Mouse (Mus musculus) neural tube, embryonic 15.5 days (tissue): ENCODE data around the gene Coq4. TPM values are rescaled to one million over a fixed set of nuclear protein-coding genes. Genes with fewer than 3 reads are reported as not detected.

Source experiments
- ATAC-seq: fragments of 200-750 bp; cut with Nextera tagmentation; 2 replicates; pipeline ENCODE4 v1.8.0; 2017; ENCODE audit warnings: mild to moderate bottlenecking, moderate TSS enrichment, moderate library complexity; ENCODE audit not compliant: low FRiP score
- H3K27ac ChIP-seq: fragments of 300-500 bp; sonication (generic); replicated peaks from 2 replicates; pipeline ENCODE4 v1.5.1; 2015; ENCODE audit warnings: mild to moderate bottlenecking, inconsistent platforms
- H3K27me3 ChIP-seq: fragments of 300-500 bp; sonication (generic); replicated peaks from 2 replicates; pipeline ENCODE4 v1.6.1; 2015; ENCODE audit warnings: inconsistent platforms
- H3K36me3 ChIP-seq: fragments of 300-500 bp; sonication (generic); 2 replicates; pipeline ENCODE4 v1.6.1; 2015; ENCODE audit warnings: inconsistent platforms
- H3K4me1 ChIP-seq: fragments of 300-500 bp; sonication (generic); 2 replicates; pipeline ENCODE4 v1.6.1; 2015; ENCODE audit warnings: inconsistent platforms
- H3K4me2 ChIP-seq: fragments of 300-500 bp; sonication (generic); 2 replicates; pipeline ENCODE4 v1.6.1; 2015; ENCODE audit warnings: inconsistent platforms, mild to moderate bottlenecking, moderate library complexity
- H3K4me3 ChIP-seq: fragments of 300-500 bp; sonication (generic); replicated peaks from 2 replicates; pipeline ENCODE4 v1.5.1; 2015; ENCODE audit warnings: mild to moderate bottlenecking, inconsistent platforms
- H3K9ac ChIP-seq: fragments of 300-500 bp; sonication (generic); replicated peaks from 2 replicates; pipeline ENCODE4 v1.6.1; 2015; ENCODE audit warnings: mild to moderate bottlenecking, inconsistent platforms
- H3K9me3 ChIP-seq: fragments of 300-500 bp; sonication (generic); replicated peaks from 2 replicates; pipeline ENCODE4 v1.6.1; 2016; ENCODE audit warnings: inconsistent platforms
- WGBS: fragments of 180-500 bp; shearing (Covaris S2); methylation state at CpG from one replicate; pipeline ENCODE4 v1.1.7; 2015; ENCODE audit warnings: mixed read lengths; 5-methylcytosine and 5-hydroxymethylcytosine counted together
- polyA plus RNA-seq: library from polyadenylated mRNA; unstranded; fragments of >200 nt; fragmentation: Nextera tagmentation; extraction: Ambion mirVana; gene quantifications from 2 replicates; pipeline ENCODE4 v1.2.1, GENCODE M21; 2015

The Coq4 gene
- polyA plus RNA-seq, 1 experiment from 2014 or later = 41.2 TPM

DNA sequence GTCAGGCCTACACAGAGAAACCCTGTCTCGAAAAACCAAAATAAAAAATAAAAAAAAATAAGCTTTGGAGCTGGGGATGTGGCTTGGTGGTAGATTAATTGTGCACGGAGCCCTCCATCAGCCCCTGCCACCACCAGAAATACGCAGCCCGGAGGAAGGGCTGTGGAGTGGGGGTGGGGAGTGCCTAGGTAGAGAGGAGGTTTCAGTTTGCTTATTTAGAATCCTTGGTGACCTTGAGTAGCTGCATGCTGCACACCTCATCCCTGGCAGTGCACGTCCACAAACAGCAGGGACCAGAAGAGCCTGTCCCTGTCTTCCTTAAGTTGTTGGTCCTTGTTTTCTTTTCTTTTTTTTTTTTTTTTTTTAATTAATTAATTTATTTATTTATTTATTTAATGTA lies 46.5 kb downstream of the Coq4 start:
- ATAC-seq = no peak
- no peaks in the 10 kb centered on the region for H3K27me3 ChIP-seq
- no peak overlapping the region for H3K9ac ChIP-seq
- peaks cover 18% of the 10 kb centered on the region; the same call in 1 of the 2 replicates for H3K36me3 ChIP-seq
- no peak overlapping the region for H3K27ac ChIP-seq
- H3K4me3 ChIP-seq = no peak overlapping the region
- no peak overlapping the region for H3K4me2 ChIP-seq
- H3K4me1 ChIP-seq = peaks cover 5% of the 10 kb centered on the region; the same call in 1 of the 2 replicates
- H3K9me3 ChIP-seq = no peaks in the 10 kb centered on the region
- WGBS = 94% methylated on average over 5 of the region's 5 CpGs

DNA sequence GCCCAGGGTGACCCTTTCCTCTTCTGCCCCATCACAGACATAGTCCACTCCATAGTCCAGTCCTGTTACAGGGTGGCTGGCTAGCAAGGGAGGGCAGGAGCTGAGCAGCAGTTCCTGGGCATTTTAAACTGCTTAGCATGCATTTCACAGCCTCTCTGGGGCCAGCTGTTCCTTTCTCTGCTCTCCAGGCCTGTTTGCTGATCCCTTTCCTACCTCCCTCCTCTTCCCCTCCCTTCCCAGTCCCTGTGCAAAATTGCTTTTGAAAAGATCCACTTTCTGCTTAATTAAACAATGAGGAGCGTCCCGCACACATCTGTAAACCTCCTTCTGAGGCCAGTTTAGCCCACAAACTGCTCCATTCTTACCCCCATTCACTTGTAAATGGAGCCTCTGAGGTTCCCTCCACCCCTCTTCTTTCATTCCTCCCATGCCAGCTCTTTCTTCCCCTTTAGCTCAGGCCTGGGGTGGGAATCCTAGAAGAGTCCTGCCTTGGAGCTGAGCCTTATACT lies 48.2 kb downstream of the Coq4 start:
- 6% methylated on average over 2 of the region's 2 CpGs for WGBS

DNA sequence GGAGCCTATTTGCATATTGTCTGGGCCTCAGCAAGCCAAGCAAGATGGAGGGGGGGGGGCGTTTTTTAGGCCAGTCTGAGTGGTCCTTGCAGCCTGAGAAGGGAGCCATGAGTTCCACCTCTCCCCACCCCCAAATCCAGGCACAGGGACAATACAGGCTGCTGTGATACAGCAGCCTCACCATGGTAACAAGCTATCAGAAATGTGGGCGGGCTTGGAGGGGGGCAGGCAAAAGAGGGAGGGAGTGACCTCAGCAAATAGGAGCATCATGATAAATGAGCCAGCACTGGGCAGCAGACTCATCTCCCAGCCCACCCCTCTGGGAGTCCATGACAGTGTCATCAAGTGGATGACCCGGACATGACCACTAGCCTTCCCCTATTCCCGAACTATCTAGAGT lies 52.2 kb downstream of the Coq4 start:
- Histone ChIP-seq H3K9me3 (no peaks in the 10 kb centered on the region), H3K27ac (0 out of 2 replicates have a peak overlapping the region, but pooled peaks have one; percentile 20), H3K36me3 (peaks cover 28% of the 10 kb centered on the region), H3K4me3 (no peak overlapping the region), H3K4me2 (no peak overlapping the region), H3K4me1 (peaks cover 38% of the 10 kb centered on the region), H3K27me3 (no peaks in the 10 kb centered on the region), H3K9ac (no peak overlapping the region)
- no peak for ATAC-seq
- 7% methylated on average over 4 of the region's 4 CpGs for WGBS

More for the DNA sequence above, 48.2 kb downstream of the Coq4 start:
- no peak overlapping the region for H3K4me3 ChIP-seq
- no peak overlapping the region for H3K4me2 ChIP-seq
- H3K9me3 ChIP-seq = no peaks in the 10 kb centered on the region
- peaks cover 15% of the 10 kb centered on the region; the same call in 1 of the 2 replicates for H3K36me3 ChIP-seq
- H3K4me1 ChIP-seq = peaks cover 19% of the 10 kb centered on the region
- H3K27ac ChIP-seq = peak overlapping the region; percentile 42
- H3K27me3 ChIP-seq = no peaks in the 10 kb centered on the region
- H3K9ac ChIP-seq = no peak overlapping the region
- ATAC-seq = no peak

DNA sequence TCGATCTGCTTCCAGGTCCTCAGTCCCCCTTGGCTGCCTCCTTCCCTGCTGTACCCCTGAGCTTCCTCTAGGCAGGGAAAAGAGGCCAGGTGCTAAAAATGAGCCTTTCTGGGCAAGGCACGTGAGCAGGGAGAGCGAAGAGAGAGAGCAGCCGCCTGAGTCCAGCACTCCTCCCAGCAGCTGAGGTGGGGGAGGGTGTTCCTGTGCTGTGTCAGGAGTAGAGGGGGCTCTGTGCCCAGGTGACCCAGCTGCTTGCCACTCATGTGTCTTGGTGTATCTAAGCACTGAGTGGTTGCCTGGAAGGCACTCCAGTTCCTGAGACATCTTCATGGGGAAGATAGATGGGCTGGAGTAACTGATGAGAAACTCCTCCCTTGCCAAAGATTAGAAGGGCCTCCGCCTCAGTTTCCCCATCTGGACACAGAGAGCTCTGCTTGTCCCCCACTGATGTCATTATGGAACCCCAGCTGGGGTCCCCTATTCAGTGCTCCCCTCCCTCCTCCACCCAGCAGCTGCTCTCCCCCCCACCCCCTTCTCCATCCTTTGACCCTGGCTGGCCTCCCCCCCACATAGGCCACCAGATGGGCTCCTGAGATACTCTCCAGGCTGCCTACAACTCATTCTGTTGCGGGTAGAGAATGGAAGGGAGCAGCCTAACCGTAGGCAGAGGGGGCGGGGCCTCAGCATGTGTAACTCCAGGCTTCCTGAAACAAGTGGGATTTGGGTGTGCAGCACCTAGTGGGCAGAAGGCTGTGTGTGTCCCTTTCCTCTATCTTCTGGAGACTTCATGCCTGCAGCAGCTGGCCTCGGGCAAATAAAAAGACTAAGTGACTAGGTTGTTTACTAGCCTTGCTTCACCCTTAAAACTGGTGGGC lies 56.2 kb downstream of the Coq4 start:
- Histone ChIP-seq H3K9ac (no peak overlapping the region), H3K27me3 (no peaks in the 10 kb centered on the region), H3K4me1 (peaks cover 60% of the 10 kb centered on the region), H3K4me3 (no peak overlapping the region), H3K9me3 (no peaks in the 10 kb centered on the region), H3K36me3 (peaks cover 19% of the 10 kb centered on the region), H3K27ac (no peak overlapping the region), H3K4me2 (no peak overlapping the region)
- WGBS = 15% methylated on average over 9 of the region's 9 CpGs
- ATAC-seq = no peak

DNA sequence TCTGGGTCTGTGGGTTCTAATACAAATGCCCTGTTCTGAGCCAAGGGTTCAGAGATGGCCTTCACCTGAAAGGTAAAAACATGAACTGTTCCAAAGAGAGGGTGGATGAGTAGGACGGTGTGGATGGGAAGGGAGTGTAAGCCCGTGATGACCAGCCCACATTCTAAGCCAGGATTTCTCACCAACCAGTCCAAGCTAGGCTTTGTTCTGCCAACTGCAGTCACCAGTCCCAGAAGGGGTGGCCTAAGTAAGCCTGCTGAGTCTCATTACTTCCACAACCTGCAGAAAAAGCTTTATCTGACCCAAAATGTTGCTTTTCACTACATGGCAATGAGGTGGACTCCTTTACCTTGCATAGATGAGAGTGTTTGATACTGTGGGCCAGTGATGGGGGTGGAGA lies 56.8 kb downstream of the Coq4 start:
- peaks cover 19% of the 10 kb centered on the region for H3K36me3 ChIP-seq
- no peaks in the 10 kb centered on the region for H3K27me3 ChIP-seq
- H3K9ac ChIP-seq = no peak overlapping the region
- H3K27ac ChIP-seq = peak overlapping the region; percentile 45; the same call in 1 of the 2 replicates
- H3K4me1 ChIP-seq = peaks cover 61% of the 10 kb centered on the region
- no peak for ATAC-seq
- WGBS = 13% methylated on average over 2 of the region's 2 CpGs
- peak overlapping the region; percentile 66 for H3K4me2 ChIP-seq
- H3K9me3 ChIP-seq = no peaks in the 10 kb centered on the region
- no peak overlapping the region for H3K4me3 ChIP-seq

DNA sequence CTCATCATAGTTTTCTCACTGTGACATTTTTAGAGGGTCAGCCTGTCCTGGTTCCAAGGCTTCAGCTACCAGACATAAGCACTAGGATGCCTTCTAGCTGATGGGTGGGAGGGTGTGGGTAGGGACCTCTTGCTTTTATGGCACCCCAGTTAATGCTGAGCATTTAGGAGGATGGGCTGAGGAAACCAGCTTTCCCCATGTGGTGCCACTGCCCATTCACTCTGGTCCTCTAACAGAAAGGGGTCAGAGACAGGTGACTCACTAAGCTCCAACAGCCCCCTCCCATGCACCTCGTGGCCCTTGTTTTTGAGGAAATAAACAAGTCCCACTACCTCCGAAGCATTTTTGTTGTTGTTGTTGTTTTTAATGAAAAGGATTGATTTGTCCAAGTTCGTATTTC lies 57.4 kb downstream of the Coq4 start:
- Histone ChIP-seq H3K9me3 (no peaks in the 10 kb centered on the region), H3K27ac (peak overlapping the region; percentile 84), H3K36me3 (peaks cover 19% of the 10 kb centered on the region), H3K4me2 (peak overlapping the region; percentile 66), H3K27me3 (no peaks in the 10 kb centered on the region), H3K9ac (peak overlapping the region; percentile 69), H3K4me1 (peaks cover 60% of the 10 kb centered on the region), H3K4me3 (peak overlapping the region; percentile 51)
- ATAC-seq = no peak
- WGBS = 8% methylated on average over 3 of the region's 3 CpGs

DNA sequence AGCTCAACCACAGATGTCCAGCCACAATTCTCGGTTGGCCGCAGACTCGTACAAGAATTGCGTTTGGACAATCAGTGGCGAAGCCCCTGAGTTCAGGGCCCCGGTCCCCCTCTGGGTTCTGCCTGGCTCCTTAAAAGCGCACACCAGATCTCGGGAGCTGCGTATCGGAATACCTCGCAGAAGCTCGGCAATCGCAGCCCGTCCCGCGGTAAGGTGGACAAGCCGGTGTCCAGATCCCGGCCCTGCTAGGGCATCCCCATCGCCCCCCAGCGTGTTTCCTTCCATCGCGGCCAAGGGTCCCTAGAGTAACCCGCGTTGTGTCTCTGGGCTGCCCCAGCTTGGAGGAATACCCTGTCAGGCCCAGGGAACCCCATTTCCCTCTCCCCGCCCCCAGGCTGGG lies 58.3 kb downstream of the Coq4 start:
- Histone ChIP-seq H3K27me3 (no peaks in the 10 kb centered on the region), H3K4me3 (peak overlapping the region; percentile 51), H3K9ac (peak overlapping the region; percentile 69), H3K27ac (peak overlapping the region; percentile 84), H3K4me1 (peaks cover 59% of the 10 kb centered on the region), H3K9me3 (no peaks in the 10 kb centered on the region), H3K4me2 (peak overlapping the region; percentile 66), H3K36me3 (peaks cover 19% of the 10 kb centered on the region)
- WGBS = 3% methylated on average over 25 of the region's 25 CpGs
- ATAC-seq = peak; percentile 12; the same call in 1 of the 2 replicates

DNA sequence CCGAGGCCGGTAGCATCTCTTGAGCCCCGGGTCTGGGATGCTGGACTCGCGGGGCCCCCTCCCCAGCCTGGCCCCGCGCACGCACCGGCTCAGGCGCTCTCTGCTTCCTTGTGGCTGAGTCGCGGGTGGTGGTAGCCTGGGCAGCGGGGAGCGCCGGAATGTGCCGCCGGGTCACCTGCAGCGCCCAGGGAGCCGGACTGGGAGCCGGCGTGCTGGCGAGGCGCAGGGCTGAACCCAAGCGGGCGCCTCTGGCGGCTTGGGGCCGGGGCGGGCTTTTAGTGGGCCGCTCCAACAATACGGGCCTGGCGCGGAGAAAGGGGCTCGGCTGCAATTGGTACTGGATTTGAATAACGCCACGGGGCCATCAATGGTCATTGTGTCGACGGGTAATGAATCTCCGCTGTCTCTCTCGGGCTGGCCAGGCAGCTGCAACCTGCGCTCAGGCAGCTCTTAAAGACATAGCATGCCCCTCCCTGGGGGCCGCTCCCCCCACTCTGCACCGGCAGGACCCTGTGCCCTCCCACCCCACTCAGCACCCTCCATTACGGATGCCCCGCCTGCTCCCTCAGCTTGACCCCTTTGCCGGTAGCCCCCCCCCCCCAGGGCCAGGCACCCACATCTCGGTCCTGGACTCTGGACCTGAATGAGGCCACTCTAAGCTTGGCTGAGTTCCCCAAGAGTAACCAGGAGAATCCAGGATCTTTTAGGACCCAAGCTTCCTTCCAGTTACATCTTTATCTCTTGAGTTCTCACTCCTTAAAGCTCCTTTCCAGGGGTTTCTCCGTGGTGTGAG lies 59.0 kb downstream of the Coq4 start:
- H3K4me3 ChIP-seq = peak overlapping the region; percentile 51
- WGBS = under 1% methylated on average over 46 of the region's 47 CpGs

DNA sequence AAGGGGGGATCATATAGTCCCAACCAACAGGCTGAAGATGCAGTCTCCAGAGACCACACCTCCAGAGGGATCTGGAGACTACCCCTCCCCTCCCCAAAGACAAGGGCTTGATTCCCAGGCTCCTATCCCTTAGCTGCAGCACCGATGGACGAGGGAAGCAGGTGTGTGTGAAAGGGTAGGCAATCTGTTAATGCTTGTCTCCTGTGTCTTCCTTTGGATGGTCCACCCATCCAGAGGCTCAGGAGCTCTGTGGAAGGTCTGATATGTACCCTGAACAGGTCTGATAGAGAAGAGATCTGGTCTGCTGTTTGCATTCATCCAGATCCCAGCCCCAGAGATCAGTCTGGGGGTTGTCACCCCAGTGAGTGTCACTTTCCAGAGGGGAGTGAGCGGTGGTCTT lies 59.6 kb downstream of the Coq4 start:
- Histone ChIP-seq H3K36me3 (peaks cover 13% of the 10 kb centered on the region), H3K4me1 (peaks cover 56% of the 10 kb centered on the region), H3K9me3 (no peaks in the 10 kb centered on the region), H3K9ac (peak overlapping the region; percentile 69), H3K27me3 (no peaks in the 10 kb centered on the region), H3K27ac (peak overlapping the region; percentile 84), H3K4me2 (peak overlapping the region; percentile 66), H3K4me3 (peak overlapping the region; percentile 51)
- WGBS = 17% methylated on average over 3 of the region's 3 CpGs
- no peak for ATAC-seq

More for the DNA sequence above, 59.0 kb downstream of the Coq4 start:
- peak; percentile 43 for ATAC-seq
- Histone ChIP-seq H3K27me3 (no peaks in the 10 kb centered on the region), H3K9ac (peak overlapping the region; percentile 69), H3K4me1 (peaks cover 56% of the 10 kb centered on the region), H3K27ac (peak overlapping the region; percentile 84), H3K36me3 (peaks cover 19% of the 10 kb centered on the region), H3K9me3 (no peaks in the 10 kb centered on the region), H3K4me2 (peak overlapping the region; percentile 66)
